Mouse (Mus musculus) CH12.LX (cell line): ENCODE results near the gene Kcnk18.

Source experiments
- BHLHE40 ChIP-seq: IDR thresholded peaks from 2 replicates; pipeline ENCODE4 v1.6.1; 2011; ENCODE audit warnings: mild to moderate bottlenecking, low read depth, low read length, improper control_type of control experiment
- CHD1 ChIP-seq: IDR thresholded peaks from 2 replicates; pipeline ENCODE4 v1.6.1; 2012; ENCODE audit warnings: low read depth, low read length, improper control_type of control experiment, inconsistent platforms
- CTCF ChIP-seq, 2 experiments: IDR thresholded peaks in 1 of 2; conservative IDR thresholded peaks in 1 of 2; 2 replicates each; pipeline ENCODE4 v1.5.1; 2011 to 2012; ENCODE audit warnings: low read depth in 2 of 2, low read length in 2 of 2, improper control_type of control experiment in 1 of 2, inconsistent platforms in 1 of 2, mild to moderate bottlenecking in 1 of 2, moderate library complexity in 1 of 2
- EP300 ChIP-seq: IDR thresholded peaks from 2 replicates; pipeline ENCODE4 v1.6.1; 2011; ENCODE audit warnings: low read length, improper control_type of control experiment
- GABPA ChIP-seq: IDR thresholded peaks from 2 replicates; pipeline ENCODE4 v1.6.1; 2012; ENCODE audit warnings: low read depth, low read length, improper control_type of control experiment, inconsistent platforms; ENCODE audit not compliant: insufficient replicate concordance
- HCFC1 ChIP-seq: IDR thresholded peaks from 2 replicates; pipeline ENCODE4 v1.6.1; 2012; ENCODE audit warnings: low read depth, mild to moderate bottlenecking, inconsistent platforms, low read length, improper control_type of control experiment
- MEF2A ChIP-seq: IDR thresholded peaks from 2 replicates; pipeline ENCODE4 v1.6.1; 2014; ENCODE audit warnings: low read depth, mild to moderate bottlenecking, inconsistent platforms, low read length, improper control_type of control experiment, borderline replicate concordance
- NELFE ChIP-seq: IDR thresholded peaks from 2 replicates; pipeline ENCODE4 v1.6.1; 2011; ENCODE audit warnings: low read depth, low read length, improper control_type of control experiment
- NRF1 ChIP-seq: IDR thresholded peaks from 2 replicates; pipeline ENCODE4 v1.6.1; 2014; ENCODE audit warnings: low read depth, mild to moderate bottlenecking, inconsistent platforms, low read length, improper control_type of control experiment, moderate library complexity
- POLR2A ChIP-seq: IDR thresholded peaks from 2 replicates; pipeline ENCODE4 v1.6.1; 2011; ENCODE audit warnings: low read depth, mild to moderate bottlenecking, improper control_type of control experiment, low read length
- SMC3 ChIP-seq: IDR thresholded peaks from 2 replicates; pipeline ENCODE4 v1.6.1; 2011; ENCODE audit warnings: low read depth, low read length, improper control_type of control experiment
- TBP ChIP-seq: conservative IDR thresholded peaks from 2 replicates; pipeline ENCODE4 v1.6.1; 2011; ENCODE audit warnings: low read depth, low read length, improper control_type of control experiment
- ZMIZ1 ChIP-seq: IDR thresholded peaks from 2 replicates; pipeline ENCODE4 v1.6.1; 2012; ENCODE audit warnings: low read depth, mild to moderate bottlenecking, inconsistent platforms, low read length, improper control_type of control experiment

DNA sequence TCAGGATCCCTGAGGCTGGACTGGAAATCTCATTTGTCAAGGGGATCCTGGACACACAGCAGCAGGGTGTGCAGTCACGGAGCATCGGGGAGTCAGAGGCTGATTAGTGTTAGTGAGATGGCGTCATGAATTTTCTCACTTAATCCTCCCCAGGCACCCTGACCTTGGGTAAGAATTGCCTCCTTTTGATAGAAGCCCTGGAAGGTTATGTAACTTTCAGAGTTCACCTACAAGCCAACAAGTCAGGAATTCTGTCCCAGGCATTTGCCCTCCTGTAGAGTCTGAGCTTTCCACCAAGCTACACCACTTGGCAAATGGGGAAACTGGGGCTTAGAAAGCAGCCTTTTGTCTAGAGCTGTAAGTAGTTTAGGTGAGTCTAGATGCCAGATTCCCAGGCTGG is 2.1 kb downstream of the Kcnk18 start:
- no peak for TF ChIP-seq ZMIZ1
- no peak for TF ChIP-seq POLR2A
- no peak for TF ChIP-seq BHLHE40
- no peak for TF ChIP-seq MEF2A
- no peak for TF ChIP-seq SMC3
- no peak for TF ChIP-seq EP300
- TF ChIP-seq CHD1 = no peak
- no peak for TF ChIP-seq HCFC1
- TF ChIP-seq NRF1 = no peak
- TF ChIP-seq CTCF (conservative IDR thresholded peaks at IDR 0.05 in 1 of 2, IDR thresholded peaks at IDR 0.05 in 1 of 2; ENCODE audit: low read depth in 2 of 2, low read length in 2 of 2) = no peak
- no peak for TF ChIP-seq TBP
- TF ChIP-seq GABPA = no peak
- no peak for TF ChIP-seq NELFE
